Mouse (Mus musculus) gastrocnemius, adult 2 months (tissue): ENCODE measurements at regions not wholly inside any gene's neighbourhood (a gene's known extent, or its start where the extent isn't known, plus 50 kb on each side); places are given as distances from the start of the nearest gene placed in this dataset.

Source experiments
- DNase-seq: peaks from one replicate; pipeline ENCODE4 v3.0.0; 2022
- H3K27ac ChIP-seq: fragments of 200-600 bp; 2 replicates; pipeline ENCODE4 v1.8.1; 2022; ENCODE audit warnings: mild to moderate bottlenecking
- H3K4me3 ChIP-seq: fragments of 200-600 bp; 2 replicates; pipeline ENCODE4 v1.8.1; 2022; ENCODE audit warnings: mild to moderate bottlenecking, moderate library complexity
- CTCF ChIP-seq: fragments of 200-600 bp; IDR thresholded peaks from 2 replicates; pipeline ENCODE4 v1.8.1; 2022; ENCODE audit warnings: antibody characterized with exemption, mild to moderate bottlenecking, moderate library complexity
- intact Hi-C: fragments of 180-260 bp; cut with DNase I; formaldehyde crosslinking; loops from one replicate; pipeline ENCODE4 v1.15.1; 2025

DNA sequence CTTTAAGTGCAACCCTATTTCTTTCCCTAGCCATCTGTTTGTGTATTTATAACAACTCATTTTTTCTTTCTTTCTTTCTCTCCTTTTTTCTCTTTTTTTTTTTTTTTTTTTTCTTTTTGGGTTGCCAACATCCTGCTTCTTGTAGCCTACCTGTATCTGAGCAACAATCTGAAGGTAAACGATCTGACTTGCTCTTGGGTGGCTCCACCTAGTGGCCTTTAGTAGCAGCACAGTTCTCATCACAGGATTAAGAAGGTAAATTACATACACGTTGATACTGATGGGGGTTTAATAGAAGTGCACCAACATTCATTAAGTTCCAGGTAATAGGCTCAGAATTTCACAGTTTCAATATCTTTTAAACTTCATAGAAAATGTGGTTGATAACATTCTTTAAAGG lies 752.1 kb downstream of the Inhba start:
- no peak for DNase-seq
- TF ChIP-seq CTCF, result peak; percentile 65
- Histone ChIP-seq H3K27ac (no peak overlapping the region), H3K4me3 (no peak overlapping the region)
- intact Hi-C loops, result loop anchor here (10.0 kb wide), 1 partner anchor 749 kb away; the partner anchor contains the start of gene Inhba

DNA sequence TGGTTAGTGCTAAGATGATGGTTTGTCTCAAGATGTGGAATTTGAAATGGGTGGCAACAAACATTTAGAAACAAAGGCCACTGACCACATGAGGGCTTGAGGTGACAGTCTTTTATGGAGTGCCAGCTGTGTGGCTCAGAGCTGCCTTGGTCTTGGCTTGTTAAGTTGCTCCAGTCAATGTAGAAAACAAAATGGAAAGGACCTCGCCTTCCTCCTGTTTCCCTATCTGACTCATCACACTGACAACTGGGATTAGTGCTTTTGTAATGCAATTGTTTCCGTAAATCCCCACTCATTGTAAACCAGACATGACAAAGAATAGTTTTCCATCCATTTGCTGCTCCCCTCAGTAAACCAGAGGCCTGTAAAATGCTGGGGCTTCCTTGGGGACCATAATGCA lies 757.8 kb downstream of the Inhba start:
- intact Hi-C loops, result loop anchor here (10.0 kb wide), 1 partner anchor 755 kb away; the partner anchor contains the start of gene Inhba
- no peak overlapping the region for H3K27ac ChIP-seq
- H3K4me3 ChIP-seq, result no peak overlapping the region
- DNase-seq, result no peak
- no peak for TF ChIP-seq CTCF

- intact Hi-C loops, result loop anchor here (10.0 kb wide), 1 partner anchor 755 kb away; the partner anchor contains the start of gene Inhba
- Histone ChIP-seq H3K4me3 (no peak overlapping the region), H3K27ac (no peak overlapping the region)
- TF ChIP-seq CTCF, result no peak
- DNase-seq, result no peak
Measured at GRCm38 (mm10) chr13:16769848-16770422, 758.3 kb downstream of the Inhba start.

GRCm38 (mm10) chr13:16771845-16772244 lies 760.2 kb downstream of the Inhba start:
- intact Hi-C loops, result no loop called here
- H3K27ac ChIP-seq, result no peak overlapping the region
- DNase-seq, result no peak
- no peak for TF ChIP-seq CTCF
- no peak overlapping the region for H3K4me3 ChIP-seq

DNA sequence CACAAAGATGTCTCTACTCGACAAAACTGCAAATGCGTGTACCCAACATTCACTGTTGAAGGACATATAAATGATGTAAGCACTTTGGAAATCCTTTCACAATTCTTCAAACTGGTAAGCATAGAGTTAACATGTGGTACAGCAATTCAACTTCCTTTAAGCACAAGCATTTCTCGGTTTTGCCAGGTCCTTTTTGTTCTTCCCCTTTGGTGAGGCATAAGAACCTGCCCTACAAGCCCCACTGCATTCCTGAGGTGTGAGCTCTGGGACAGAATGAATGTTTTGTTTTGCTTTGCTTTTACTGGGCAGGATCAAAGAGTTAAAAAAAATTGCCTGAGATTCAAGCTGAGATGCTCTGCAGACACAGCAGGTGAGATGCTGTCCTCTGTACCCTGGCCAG lies 793.9 kb downstream of the Inhba start:
- intact Hi-C loops, result no loop called here
- no peak for DNase-seq
- no peak for TF ChIP-seq CTCF
- Histone ChIP-seq H3K4me3 (no peak overlapping the region), H3K27ac (no peak overlapping the region)
